Mouse (Mus musculus) layer of hippocampus, adult 18-20 months (tissue): ENCODE measurements around the gene Wipi2. TPM values are rescaled to one million over a fixed set of nuclear protein-coding genes. Genes with fewer than 3 reads are reported as not detected.

Experiments used
- DNase-seq, 2 experiments: peaks; one replicate each; pipeline ENCODE4 v3.0.0; 2022; ENCODE audit warnings: low spot score in 2 of 2
- long read RNA-seq: library from polyadenylated mRNA; stranded (forward); transcript quantifications from one replicate; pipeline ENCODE4 v2.0.0, GENCODE M21; 2021
- total RNA-seq, 2 experiments: library from RNA; stranded (reverse); gene quantifications; 2 replicates each; pipeline ENCODE4 v1.2.3; 2021

The Wipi2 gene
- 100 to 1,000 TPM in 1 of 2 experiments, 10 to 100 TPM in 1; 100.0 to 107 TPM for total RNA-seq
- long read RNA-seq, full-length matches to known transcripts, result 157 of 205 reads
- long read RNA-seq, partial matches to known transcripts, result 16 of 205 reads
- long read RNA-seq, other reads (novel, unspliced or antisense), result 32 of 205 reads

DNA sequence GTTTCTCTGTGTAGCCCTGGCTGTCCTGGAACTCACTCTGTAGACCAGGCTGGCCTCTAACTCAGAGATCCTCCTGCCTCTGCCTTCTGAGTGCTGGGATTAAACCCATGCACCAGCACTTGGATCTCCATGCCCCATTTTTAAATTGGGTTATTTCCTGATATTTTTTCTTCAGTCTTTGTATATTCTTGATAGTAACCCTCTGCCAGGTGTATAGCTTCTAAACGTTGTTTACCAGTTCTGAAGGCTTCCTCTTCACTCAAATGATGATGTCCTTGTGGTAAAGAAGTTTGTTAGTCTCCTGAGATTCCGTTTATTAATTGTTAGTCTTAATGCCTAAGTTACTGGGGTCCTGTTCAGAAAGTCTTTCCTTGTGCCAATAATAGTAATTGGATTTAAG is at the start of gene Wipi2:
Wipi2 (plus strand) TSS at position 301 of the 400 bp plus-strand sequence.
- DNase-seq, result no peak

DNA sequence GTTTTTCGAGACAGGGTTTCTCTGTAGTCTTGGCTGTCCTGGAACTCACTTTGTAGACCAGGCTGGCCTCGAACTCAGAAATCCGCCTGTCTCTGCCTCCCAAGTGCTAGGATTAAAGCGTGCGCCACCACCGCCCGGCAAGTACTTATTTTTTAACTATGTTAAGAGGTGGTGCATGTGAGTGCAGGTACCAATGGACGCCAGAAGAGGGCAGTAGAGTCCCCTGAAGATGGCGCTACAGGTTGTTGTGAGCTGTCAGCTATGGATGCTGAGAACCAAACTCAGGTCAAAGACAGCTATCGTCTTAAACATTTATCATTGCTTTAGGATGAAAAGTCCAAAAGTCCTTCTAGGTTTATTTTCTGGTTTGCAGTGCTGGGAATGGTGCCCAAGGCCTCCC is 49.3 kb upstream of the Wipi2 start:
- no peak for DNase-seq

DNA sequence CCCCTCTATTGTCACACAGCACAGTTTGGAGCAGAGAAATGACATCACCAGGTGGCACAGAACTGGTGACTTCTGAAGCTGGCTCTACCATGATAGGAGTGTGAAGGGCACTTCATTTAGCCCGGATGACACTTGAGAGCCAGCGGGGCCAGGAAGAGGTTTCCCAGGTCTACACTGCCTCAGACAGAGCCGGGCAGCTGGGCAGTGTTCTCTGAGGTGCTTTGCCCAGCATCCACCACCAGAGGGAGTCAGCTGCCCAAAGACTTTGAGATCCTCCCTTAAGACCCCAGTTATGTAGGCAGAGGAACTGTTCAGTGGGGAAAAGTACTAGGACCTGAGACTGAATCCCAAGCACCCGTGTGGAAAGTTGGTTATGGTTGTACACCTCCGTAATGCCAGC is 46.0 kb upstream of the Wipi2 start:
- DNase-seq, result peak; percentile 48 to 85

GRCm38 (mm10) chr5:142583616-142584126 is 43.8 kb upstream of the Wipi2 start:
- peak; percentile 51 to 66 for DNase-seq

DNA sequence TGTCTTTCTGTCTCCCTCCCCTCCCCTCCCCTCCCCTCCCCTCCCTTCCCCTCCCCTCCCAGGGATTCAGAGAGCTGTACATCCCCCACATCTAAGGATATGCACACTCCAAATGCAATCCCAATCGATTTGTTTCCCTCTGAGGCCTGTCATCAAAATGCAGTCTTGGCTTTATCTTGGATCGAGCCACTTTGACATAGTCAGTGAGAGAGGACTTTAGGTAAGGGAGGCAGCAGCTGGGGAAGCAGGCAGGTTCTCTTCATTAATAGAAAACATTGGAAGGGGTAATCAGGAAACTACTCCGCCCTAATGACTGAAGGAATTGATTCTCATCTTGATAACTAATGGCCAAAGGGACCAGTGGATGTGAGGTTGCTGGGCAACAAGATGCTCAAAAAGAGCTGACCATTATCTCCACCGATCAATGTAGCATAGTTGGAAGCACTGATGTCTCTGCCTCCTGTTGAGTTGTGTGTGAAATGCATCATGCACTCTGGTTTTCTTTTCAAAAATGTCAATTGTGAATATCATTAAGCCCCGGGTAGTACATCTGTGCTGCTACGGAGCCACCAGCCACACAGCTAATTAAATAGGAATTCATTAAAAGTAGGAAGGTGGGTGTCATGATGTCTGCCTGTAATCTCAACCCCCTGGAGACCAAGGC is 36.4 kb upstream of the Wipi2 start:
- DNase-seq, result peak in 1 of 2 experiments; percentile 53

GRCm38 (mm10) chr5:142595698-142596097 is 31.8 kb upstream of the Wipi2 start:
- DNase-seq, result peak in 1 of 2 experiments; percentile 80

DNA sequence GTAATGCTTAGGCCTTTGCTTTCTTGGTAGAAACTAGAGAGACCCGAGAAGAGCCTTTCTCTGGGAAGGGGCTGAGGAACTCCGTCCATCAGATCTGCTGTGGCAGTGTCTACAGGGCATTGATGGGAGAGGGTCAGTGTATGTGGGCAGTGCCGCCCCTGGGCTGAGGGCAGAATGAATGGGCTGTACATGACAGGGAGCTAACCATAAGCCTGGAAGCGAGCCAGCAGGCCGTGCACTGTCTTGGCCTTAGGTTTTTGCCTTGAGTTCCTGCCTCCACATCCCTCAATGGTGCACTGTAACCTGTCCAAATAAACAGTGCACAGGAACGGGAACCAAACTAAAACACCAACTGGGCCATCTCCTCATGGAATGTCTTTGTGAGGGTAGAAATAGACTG is 30.8 kb upstream of the Wipi2 start:
- DNase-seq, result no peak

DNA sequence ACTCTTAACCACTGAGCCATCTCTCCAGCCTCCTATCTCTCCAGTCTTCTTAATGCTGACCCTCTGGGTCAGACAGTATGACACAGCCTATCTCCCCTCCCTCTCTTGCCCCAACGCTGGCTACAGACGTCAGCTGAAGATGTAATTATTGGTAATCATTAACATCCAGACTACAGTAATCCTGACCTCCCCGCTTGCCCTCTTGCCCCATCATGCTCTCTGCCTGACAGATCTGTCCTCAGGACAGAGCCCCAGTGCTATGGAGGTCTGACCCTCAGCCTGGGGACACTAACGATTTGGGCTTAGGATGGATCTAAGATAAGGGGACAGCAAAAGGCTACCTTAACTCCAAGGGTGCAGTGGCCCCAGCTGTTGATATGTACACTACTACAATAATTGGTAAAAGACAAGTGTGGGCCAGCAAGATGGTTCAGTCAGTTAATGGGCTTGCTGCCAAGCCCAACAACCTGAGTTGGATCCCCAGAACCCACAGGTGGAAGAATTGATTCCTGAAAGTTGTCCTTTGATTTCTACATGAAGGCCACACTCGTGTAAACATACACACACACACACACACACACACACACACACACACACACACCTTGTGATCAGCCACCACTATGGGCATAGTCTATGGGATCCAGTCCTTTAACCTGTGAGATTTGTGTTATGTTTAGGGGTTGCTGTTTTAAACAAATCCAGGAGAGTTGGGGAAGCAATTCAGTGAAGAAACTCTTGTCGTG is 29.7 kb upstream of the Wipi2 start:
- DNase-seq, result no peak

DNA sequence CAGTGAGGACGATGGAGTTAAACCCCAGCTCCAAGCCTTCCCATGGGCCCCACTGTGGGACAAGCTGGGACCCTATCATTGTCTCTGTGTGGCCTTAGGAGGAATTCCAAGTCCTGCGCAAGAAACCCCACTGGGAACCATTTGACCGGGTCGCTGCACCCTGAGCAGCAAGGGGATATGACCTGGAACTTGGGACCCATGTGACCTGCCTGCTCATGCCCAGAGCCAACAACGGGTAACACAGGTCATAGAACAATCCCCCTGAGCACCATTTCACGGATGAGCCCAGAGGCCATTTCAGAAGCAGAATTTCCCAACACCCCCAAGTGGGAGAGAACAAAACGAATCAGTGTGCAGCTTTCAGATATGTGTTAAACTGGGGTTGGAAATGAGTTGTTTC is 23.1 kb upstream of the Wipi2 start:
- no peak for DNase-seq

GRCm38 (mm10) chr5:142605288-142605687 is 22.2 kb upstream of the Wipi2 start:
- DNase-seq, result no peak

GRCm38 (mm10) chr5:142608259-142608988 is 19.1 kb upstream of the Wipi2 start, which contains the start of gene Mmd2:
Mmd2 (minus strand) TSS chr5:142608800.
- peak; percentile 74 to 89 for DNase-seq

GRCm38 (mm10) chr5:142608989-142609325 is 18.5 kb upstream of the Wipi2 start:
- no peak for DNase-seq

DNA sequence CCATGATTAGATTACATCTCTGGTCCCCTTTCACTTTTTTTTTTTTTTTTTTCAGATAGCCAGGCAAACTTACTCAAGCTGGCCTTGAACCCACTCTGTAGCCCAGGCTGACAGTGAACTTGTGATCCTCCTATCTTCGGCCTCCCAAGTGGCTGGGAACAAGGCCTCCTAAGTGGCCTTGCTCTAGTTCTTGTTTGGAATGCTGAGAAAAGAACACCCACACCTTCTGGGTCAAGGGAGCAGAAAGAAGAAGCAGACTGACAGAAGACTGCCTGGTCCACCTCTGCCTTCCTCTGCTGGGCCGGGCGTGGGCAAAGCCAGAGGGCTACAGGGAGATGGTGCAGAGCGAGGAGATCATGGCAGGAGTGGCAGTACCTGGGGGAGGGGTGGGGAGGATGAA is 17.1 kb upstream of the Wipi2 start:
- no peak for DNase-seq

GRCm38 (mm10) chr5:142614513-142614912 is 13.0 kb upstream of the Wipi2 start:
- DNase-seq, result no peak

DNA sequence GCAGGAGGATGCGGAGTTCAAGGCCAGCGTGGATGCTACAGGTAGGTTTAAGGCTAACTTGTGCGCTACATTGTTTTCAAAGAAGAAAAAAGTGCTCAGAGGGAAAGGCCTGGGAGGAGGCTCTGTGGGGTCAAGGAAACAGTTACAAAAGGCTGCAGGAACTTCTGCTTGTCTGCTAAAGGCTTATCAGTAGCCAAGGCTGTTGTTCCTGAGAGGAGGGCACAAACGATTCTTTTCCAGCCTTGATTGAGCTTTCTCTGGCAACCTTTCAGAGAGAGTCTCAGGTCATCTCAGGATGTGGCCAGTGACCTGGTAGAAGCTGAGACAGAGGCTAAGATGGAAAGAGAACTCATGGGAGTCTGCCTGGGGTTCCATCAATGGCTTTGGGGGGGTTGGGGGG is 11.9 kb upstream of the Wipi2 start:
- no peak for DNase-seq

- no peak for DNase-seq
These were observed 11.2 kb upstream of the Wipi2 start for GRCm38 (mm10) chr5:142616326-142616725.

GRCm38 (mm10) chr5:142619866-142620265 is 7.6 kb upstream of the Wipi2 start:
- peak in 1 of 2 experiments; percentile 77 for DNase-seq

DNA sequence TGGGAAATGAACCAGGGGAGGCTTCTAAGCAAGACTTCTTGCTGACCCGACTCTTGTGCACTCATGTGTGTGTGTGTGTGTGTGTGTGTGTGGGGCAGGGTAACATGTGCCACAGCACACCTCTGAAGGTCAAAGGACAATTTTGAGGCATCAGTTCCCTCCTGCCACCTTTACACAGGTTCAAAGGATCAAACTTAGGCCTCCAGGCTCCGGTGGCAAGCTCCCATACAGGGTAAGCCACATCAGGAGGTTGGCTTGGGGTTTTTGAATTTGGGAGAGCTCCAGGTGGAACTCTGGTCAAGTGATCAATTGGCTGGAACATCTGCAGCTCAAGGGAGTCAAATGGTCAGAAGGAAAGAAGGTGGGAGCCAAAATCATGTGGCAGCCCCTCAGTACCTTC is 6.1 kb upstream of the Wipi2 start:
- no peak for DNase-seq

GRCm38 (mm10) chr5:142622134-142622533 is 5.4 kb upstream of the Wipi2 start:
- no peak for DNase-seq

DNA sequence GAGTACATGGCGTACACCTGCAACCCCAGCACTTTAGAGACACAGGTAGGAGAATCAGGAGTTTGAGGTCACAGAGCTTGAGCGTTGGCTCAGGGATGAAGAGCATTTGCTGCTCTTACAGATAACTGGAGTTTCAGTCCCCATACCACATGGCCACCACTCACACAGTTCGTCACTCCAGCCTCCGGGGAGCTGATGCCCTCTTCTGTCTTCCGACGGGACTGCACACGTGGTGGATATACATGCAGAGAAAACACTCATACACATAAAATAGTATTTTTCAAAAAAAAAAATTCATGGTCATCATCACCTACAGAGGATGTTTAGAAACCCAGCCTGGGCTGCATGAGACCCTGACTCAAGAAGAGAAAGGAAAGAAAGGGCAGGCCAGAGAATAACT is 4.4 kb upstream of the Wipi2 start:
- DNase-seq, result no peak
